Mouse (Mus musculus): Measurements from ENCODE around the gene Anp32e.

Gene Anp32e

GRCm38 (mm10) chr3:95996451-95997073 lies 67.5 kb downstream of the Anp32e start:
- DNase-seq (ENCODE audit: low read depth, low spot score), result no peak

All from WW6 (cell line).